Mouse (Mus musculus): ENCODE data around the gene 1500011B03Rik.

DNA sequence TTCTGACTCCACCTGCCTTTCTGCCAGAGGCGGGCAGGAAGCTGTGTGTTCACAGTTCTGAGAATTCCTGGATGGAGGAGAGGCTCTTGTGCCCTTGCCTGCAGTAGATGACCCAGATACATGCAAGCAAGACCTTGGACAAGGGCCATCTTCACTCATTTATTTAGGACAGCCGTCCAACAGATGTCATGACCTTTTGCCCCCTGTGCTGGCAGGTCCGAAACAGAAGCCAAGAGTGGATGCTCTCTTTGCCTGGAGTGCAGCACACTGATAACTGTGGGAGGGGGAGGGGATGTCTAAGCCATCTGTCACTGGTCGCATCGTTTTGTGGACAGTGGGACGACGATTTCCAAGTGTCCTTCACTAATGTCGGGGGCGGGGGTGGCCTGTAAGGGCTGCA lies 28.0 kb downstream of the 1500011B03Rik start:
- TF ChIP-seq CTCF (IDR thresholded peaks at IDR 0.05; ENCODE audit: low read depth) (no peak), EP300 (optimal IDR thresholded peaks at IDR 0.05) (no peak)
